Mouse (Mus musculus) CH12.LX (cell line): Measurements from ENCODE around the gene Tmem269. TPM values are rescaled to one million over a fixed set of nuclear protein-coding genes. Genes with fewer than 3 reads are reported as not detected.

Experiments used
- DNase-seq: peaks from one replicate; pipeline ENCODE4 v3.0.0-alpha.2; 2013; ENCODE audit errors: extremely low read depth
- H3K27ac ChIP-seq: 2 replicates; pipeline ENCODE4 v1.5.1; 2012; ENCODE audit warnings: low read depth, mild to moderate bottlenecking, control low read depth, moderate library complexity; ENCODE audit not compliant: insufficient read depth
- H3K27me3 ChIP-seq: replicated peaks from 2 replicates; pipeline ENCODE3; 2012; ENCODE audit warnings: inconsistent platforms
- H3K36me3 ChIP-seq, 2 experiments: replicated peaks in 1 of 2; 2 replicates each; pipeline versions ENCODE3 to v1.6.1; 2012; ENCODE audit warnings: inconsistent platforms in 1 of 2, low read length in 1 of 2, mild to moderate bottlenecking in 1 of 2, mixed read lengths in 1 of 2, moderate library complexity in 1 of 2; ENCODE audit not compliant: control insufficient read depth in 1 of 2, insufficient read depth in 1 of 2
- H3K4me1 ChIP-seq, 2 experiments: 2 replicates each; pipeline ENCODE4 v1.6.1; 2012; ENCODE audit warnings: inconsistent platforms in 1 of 2, moderate library complexity in 1 of 2; ENCODE audit not compliant: insufficient read depth in 2 of 2, control insufficient read depth in 1 of 2
- H3K4me2 ChIP-seq: 2 replicates; pipeline ENCODE4 v1.6.1; 2012; ENCODE audit warnings: low read depth, mild to moderate bottlenecking, control low read depth; ENCODE audit not compliant: poor library complexity, insufficient read depth, severe bottlenecking
- H3K4me3 ChIP-seq, 3 experiments: fragments of 150-350 bp in 1 of 3; sonication (generic) in 1 of 3; replicated peaks in 1 of 3; 2 replicates each; pipeline versions ENCODE3 to v1.5.1; 2011 to 2012; ENCODE audit warnings: low read depth in 2 of 3, low read length in 2 of 3, mild to moderate bottlenecking in 2 of 3, moderate library complexity in 2 of 3, control low read depth in 1 of 3, improper control_type of control experiment in 1 of 3, inconsistent platforms in 1 of 3, mixed read lengths in 1 of 3; ENCODE audit not compliant: poor library complexity in 1 of 3
- H3K79me2 ChIP-seq: replicated peaks from 2 replicates; pipeline ENCODE4 v1.6.1; 2012; ENCODE audit warnings: mild to moderate bottlenecking, moderate library complexity; ENCODE audit not compliant: control insufficient read depth, poor library complexity, insufficient read depth, severe bottlenecking; ENCODE audit errors: extremely low read depth
- H3K9ac ChIP-seq: 2 replicates; pipeline ENCODE4 v1.6.1; 2012; ENCODE audit warnings: low read depth, mild to moderate bottlenecking, control low read depth, moderate library complexity; ENCODE audit not compliant: insufficient read depth
- H3K9me3 ChIP-seq: replicated peaks from 2 replicates; pipeline ENCODE3; 2012; ENCODE audit warnings: low read length, inconsistent platforms, mixed read lengths
- CHD2 ChIP-seq: IDR thresholded peaks from 2 replicates; pipeline ENCODE4 v1.6.1; 2011; ENCODE audit warnings: low read length, improper control_type of control experiment
- CTCF ChIP-seq, 2 experiments: IDR thresholded peaks in 1 of 2; conservative IDR thresholded peaks in 1 of 2; 2 replicates each; pipeline ENCODE4 v1.5.1; 2011 to 2012; ENCODE audit warnings: low read depth in 2 of 2, low read length in 2 of 2, improper control_type of control experiment in 1 of 2, inconsistent platforms in 1 of 2, mild to moderate bottlenecking in 1 of 2, moderate library complexity in 1 of 2
- ELF1 ChIP-seq: IDR thresholded peaks from 2 replicates; pipeline ENCODE4 v1.6.1; 2014; ENCODE audit warnings: low read depth, mild to moderate bottlenecking, inconsistent platforms, low read length, improper control_type of control experiment
- ETS1 ChIP-seq: conservative IDR thresholded peaks from 2 replicates; pipeline ENCODE4 v1.6.1; 2012; ENCODE audit warnings: low read depth, mild to moderate bottlenecking, inconsistent platforms, low read length, improper control_type of control experiment, moderate library complexity
- HCFC1 ChIP-seq: IDR thresholded peaks from 2 replicates; pipeline ENCODE4 v1.6.1; 2012; ENCODE audit warnings: low read depth, mild to moderate bottlenecking, inconsistent platforms, low read length, improper control_type of control experiment
- JUN ChIP-seq: IDR thresholded peaks from 2 replicates; pipeline ENCODE4 v1.6.1; 2011; ENCODE audit warnings: low read depth, mild to moderate bottlenecking, low read length, improper control_type of control experiment, moderate library complexity; ENCODE audit not compliant: insufficient read depth
- MAFK ChIP-seq: IDR thresholded peaks from 2 replicates; pipeline ENCODE4 v1.6.1; 2011; ENCODE audit warnings: low read length, improper control_type of control experiment; ENCODE audit not compliant: insufficient replicate concordance
- MAZ ChIP-seq: IDR thresholded peaks from 2 replicates; pipeline ENCODE4 v1.6.1; 2012; ENCODE audit warnings: low read depth, mild to moderate bottlenecking, inconsistent platforms, low read length, improper control_type of control experiment, moderate library complexity
- MXI1 ChIP-seq: IDR thresholded peaks from 2 replicates; pipeline ENCODE4 v1.6.1; 2011; ENCODE audit warnings: mild to moderate bottlenecking, low read depth, low read length, improper control_type of control experiment
- NELFE ChIP-seq: IDR thresholded peaks from 2 replicates; pipeline ENCODE4 v1.6.1; 2011; ENCODE audit warnings: low read depth, low read length, improper control_type of control experiment
- NRF1 ChIP-seq: IDR thresholded peaks from 2 replicates; pipeline ENCODE4 v1.6.1; 2014; ENCODE audit warnings: low read depth, mild to moderate bottlenecking, inconsistent platforms, low read length, improper control_type of control experiment, moderate library complexity
- POLR2A ChIP-seq: IDR thresholded peaks from 2 replicates; pipeline ENCODE4 v1.6.1; 2011; ENCODE audit warnings: low read depth, mild to moderate bottlenecking, improper control_type of control experiment, low read length
- POLR2AphosphoS2 ChIP-seq: IDR thresholded peaks from 2 replicates; pipeline ENCODE4 v1.6.1; 2011; ENCODE audit warnings: low read depth, low read length, improper control_type of control experiment
- RCOR1 ChIP-seq: conservative IDR thresholded peaks from 2 replicates; pipeline ENCODE4 v1.6.1; 2012; ENCODE audit warnings: low read depth, mild to moderate bottlenecking, inconsistent platforms, low read length, improper control_type of control experiment
- SMC3 ChIP-seq: IDR thresholded peaks from 2 replicates; pipeline ENCODE4 v1.6.1; 2011; ENCODE audit warnings: low read depth, low read length, improper control_type of control experiment
- TBP ChIP-seq: conservative IDR thresholded peaks from 2 replicates; pipeline ENCODE4 v1.6.1; 2011; ENCODE audit warnings: low read depth, low read length, improper control_type of control experiment
- USF1 ChIP-seq: IDR thresholded peaks from 2 replicates; pipeline ENCODE4 v1.6.1; 2014; ENCODE audit warnings: low read depth, mild to moderate bottlenecking, inconsistent platforms, low read length, improper control_type of control experiment
- USF2 ChIP-seq: conservative IDR thresholded peaks from 2 replicates; pipeline ENCODE4 v1.6.1; 2011; ENCODE audit warnings: low read depth, low read length, improper control_type of control experiment
- ZKSCAN1 ChIP-seq: IDR thresholded peaks from 2 replicates; pipeline ENCODE4 v1.6.1; 2012; ENCODE audit warnings: low read depth, inconsistent platforms, low read length, improper control_type of control experiment, borderline replicate concordance
- ZMIZ1 ChIP-seq: IDR thresholded peaks from 2 replicates; pipeline ENCODE4 v1.6.1; 2012; ENCODE audit warnings: low read depth, mild to moderate bottlenecking, inconsistent platforms, low read length, improper control_type of control experiment
- dilution Hi-C: fragments of 300-500 bp; cut with MboI; formaldehyde crosslinking; loops from 2 replicates; pipeline ENCODE4 v1.14.3; 2020; ENCODE audit warnings: low sequenced_read_pairs; ENCODE audit not compliant: extremely low pct_unique_long_range_greater_than_20kb, extremely low pct_ligation_motif_present
- in situ Hi-C: fragments of 300-500 bp; cut with MboI; formaldehyde crosslinking; loops from 3 replicates; pipeline ENCODE4 v1.14.3; 2019; ENCODE audit warnings: low sequenced_read_pairs, low pct_ligation_motif_present, low pct_unique_long_range_greater_than_20kb, mixed read lengths
- polyA plus RNA-seq: library from polyadenylated mRNA; unstranded; fragments of >175 nt; gene quantifications from 2 replicates; pipeline ENCODE4 v1.2.1, GENCODE M21; 2012; ENCODE audit warnings: low read depth; ENCODE audit not compliant: insufficient read length
- total RNA-seq, 2 experiments: library from RNA; depleted of rRNA; stranded (reverse); fragments of 300-350 nt in 1 of 2; fragments of >200 nt in 1 of 2; gene quantifications; 2 replicates each; pipeline ENCODE4 v1.2.3; 2012 to 2014

Gene Tmem269
- total and polyA plus RNA-seq, 3 experiments = 0.16 TPM; not detected in 2

DNA sequence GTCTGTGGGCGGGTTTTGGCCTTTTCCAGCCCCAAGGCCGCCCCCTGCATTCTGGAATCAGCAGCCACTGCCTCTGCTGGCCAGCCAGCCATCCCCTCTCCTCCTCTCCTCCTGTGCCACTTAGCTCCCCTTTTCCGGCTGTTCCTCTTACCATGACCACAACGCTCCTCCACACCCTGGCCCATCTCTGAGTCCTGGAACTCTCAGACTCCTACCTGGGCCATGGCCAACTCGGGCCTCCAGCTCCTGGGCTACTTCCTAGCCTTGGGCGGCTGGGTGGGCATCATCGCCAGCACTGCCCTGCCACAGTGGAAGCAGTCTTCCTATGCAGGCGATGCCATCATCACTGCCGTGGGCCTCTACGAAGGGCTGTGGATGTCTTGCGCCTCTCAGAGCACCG is 37.3 kb upstream of the Tmem269 start, which contains the start of gene Cldn19:
Gene Cldn19, plus strand, starts transcription at position 64 of the 400 bp plus-strand sequence.
- in situ Hi-C loops (loop anchor here (5.0 to 25.0 kb wide), 2 partner anchors 87 to 407 kb away; partner anchors contain the start of gene Guca2b), dilution Hi-C loops (no loop called here)
- Histone ChIP-seq H3K4me3 (no peak within 1 kb of the TSS), H3K9ac (no peak within 1 kb of the TSS), H3K79me2 (no peaks in the 10 kb centered on the region), H3K4me1 (peaks cover 8 to 24% of the 10 kb centered on the region in 2 experiments), H3K9me3 (no peaks in the 10 kb centered on the region), H3K4me2 (no peak within 1 kb of the TSS), H3K27me3 (peaks cover 2% of the 10 kb centered on the region), H3K36me3 (no peaks in the 10 kb centered on the region), H3K27ac (no peak within 1 kb of the TSS)
- TF ChIP-seq SMC3 = no peak
- no peak for TF ChIP-seq JUN
- no peak for TF ChIP-seq CHD2
- no peak for TF ChIP-seq MAZ
- no peak for DNase-seq

DNA sequence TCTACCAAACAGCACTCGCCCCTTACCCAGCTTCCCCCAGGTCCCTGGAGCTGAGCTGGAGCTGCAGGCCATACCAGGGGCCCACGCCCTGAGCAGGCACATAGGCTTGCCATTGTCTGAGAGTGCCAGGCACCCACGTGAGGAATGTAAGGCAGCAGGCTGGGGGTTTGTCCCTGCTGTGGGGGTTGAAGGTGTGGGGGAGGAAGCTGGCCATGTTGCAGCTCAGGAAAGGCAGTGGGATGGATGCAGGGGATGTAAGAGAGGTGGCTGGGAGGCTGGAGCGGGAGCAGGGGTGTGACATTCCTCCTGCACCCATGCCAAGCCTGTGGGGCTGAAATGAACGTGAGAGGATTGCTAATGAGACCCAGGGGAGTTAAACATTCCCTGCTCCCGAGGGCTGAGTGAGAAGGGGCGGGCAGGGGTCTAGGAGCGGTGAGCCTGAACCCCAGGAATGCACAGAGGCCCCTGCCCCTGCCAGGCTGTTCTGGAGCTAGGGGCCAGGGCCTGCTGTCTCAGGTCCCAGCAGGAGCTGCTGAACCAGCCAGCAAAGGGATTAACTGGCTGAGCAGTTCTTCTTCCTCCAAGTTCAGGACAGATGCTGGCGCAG is 36.1 kb upstream of the Tmem269 start:
- in situ Hi-C loops (loop anchor here (25.0 kb wide), 1 partner anchor 408 kb away; the partner anchor contains the start of gene Guca2b), dilution Hi-C loops (no loop called here)
- H3K79me2 ChIP-seq = no peaks in the 10 kb centered on the region
- H3K9ac ChIP-seq = no peak overlapping the region
- H3K27ac ChIP-seq = no peak overlapping the region
- H3K27me3 ChIP-seq = peaks cover 2% of the 10 kb centered on the region
- no peak overlapping the region for H3K4me3 ChIP-seq
- TF ChIP-seq ZMIZ1 (no peak), HCFC1 (no peak), POLR2AphosphoS2 (no peak), ETS1 (no peak), USF1 (no peak), MXI1 (no peak), ELF1 (no peak), CTCF (conservative IDR thresholded peaks at IDR 0.05 in 1 of 2, IDR thresholded peaks at IDR 0.05 in 1 of 2; ENCODE audit: low read depth in 2 of 2, low read length in 2 of 2) (no peak), JUN (no peak), ZKSCAN1 (no peak), USF2 (no peak), POLR2A (no peak), RCOR1 (no peak), TBP (no peak), NELFE (no peak), MAFK (no peak), NRF1 (no peak), CHD2 (no peak)
- no peak for DNase-seq
- H3K4me1 ChIP-seq = peaks cover under 1 to 12% of the 10 kb centered on the region in 2 experiments
- no peaks in the 10 kb centered on the region for H3K9me3 ChIP-seq
- no peak overlapping the region for H3K4me2 ChIP-seq
- H3K36me3 ChIP-seq = no peaks in the 10 kb centered on the region
